Mouse (Mus musculus) CH12.LX (cell line): ENCODE measurements around the gene Dpagt1. TPM values are rescaled to one million over a fixed set of nuclear protein-coding genes. Genes with fewer than 3 reads are reported as not detected.

Experiments used
- DNase-seq: peaks from one replicate; pipeline ENCODE4 v3.0.0-alpha.2; 2013; ENCODE audit errors: extremely low read depth
- H3K27ac ChIP-seq: 2 replicates; pipeline ENCODE4 v1.5.1; 2012; ENCODE audit warnings: low read depth, mild to moderate bottlenecking, control low read depth, moderate library complexity; ENCODE audit not compliant: insufficient read depth
- H3K27me3 ChIP-seq: replicated peaks from 2 replicates; pipeline ENCODE3; 2012; ENCODE audit warnings: inconsistent platforms
- H3K36me3 ChIP-seq, 2 experiments: replicated peaks in 1 of 2; 2 replicates each; pipeline versions ENCODE3 to v1.6.1; 2012; ENCODE audit warnings: inconsistent platforms in 1 of 2, low read length in 1 of 2, mild to moderate bottlenecking in 1 of 2, mixed read lengths in 1 of 2, moderate library complexity in 1 of 2; ENCODE audit not compliant: control insufficient read depth in 1 of 2, insufficient read depth in 1 of 2
- H3K4me1 ChIP-seq, 2 experiments: 2 replicates each; pipeline ENCODE4 v1.6.1; 2012; ENCODE audit warnings: inconsistent platforms in 1 of 2, moderate library complexity in 1 of 2; ENCODE audit not compliant: insufficient read depth in 2 of 2, control insufficient read depth in 1 of 2
- H3K4me2 ChIP-seq: 2 replicates; pipeline ENCODE4 v1.6.1; 2012; ENCODE audit warnings: low read depth, mild to moderate bottlenecking, control low read depth; ENCODE audit not compliant: poor library complexity, insufficient read depth, severe bottlenecking
- H3K4me3 ChIP-seq, 3 experiments: fragments of 150-350 bp in 1 of 3; sonication (generic) in 1 of 3; replicated peaks in 1 of 3; 2 replicates each; pipeline versions ENCODE3 to v1.5.1; 2011 to 2012; ENCODE audit warnings: low read depth in 2 of 3, low read length in 2 of 3, mild to moderate bottlenecking in 2 of 3, moderate library complexity in 2 of 3, control low read depth in 1 of 3, improper control_type of control experiment in 1 of 3, inconsistent platforms in 1 of 3, mixed read lengths in 1 of 3; ENCODE audit not compliant: poor library complexity in 1 of 3
- H3K79me2 ChIP-seq: replicated peaks from 2 replicates; pipeline ENCODE4 v1.6.1; 2012; ENCODE audit warnings: mild to moderate bottlenecking, moderate library complexity; ENCODE audit not compliant: control insufficient read depth, poor library complexity, insufficient read depth, severe bottlenecking; ENCODE audit errors: extremely low read depth
- H3K9ac ChIP-seq: 2 replicates; pipeline ENCODE4 v1.6.1; 2012; ENCODE audit warnings: low read depth, mild to moderate bottlenecking, control low read depth, moderate library complexity; ENCODE audit not compliant: insufficient read depth
- H3K9me3 ChIP-seq: replicated peaks from 2 replicates; pipeline ENCODE3; 2012; ENCODE audit warnings: low read length, inconsistent platforms, mixed read lengths
- CHD1 ChIP-seq: IDR thresholded peaks from 2 replicates; pipeline ENCODE4 v1.6.1; 2012; ENCODE audit warnings: low read depth, low read length, improper control_type of control experiment, inconsistent platforms
- CHD2 ChIP-seq: IDR thresholded peaks from 2 replicates; pipeline ENCODE4 v1.6.1; 2011; ENCODE audit warnings: low read length, improper control_type of control experiment
- CTCF ChIP-seq, 2 experiments: IDR thresholded peaks in 1 of 2; conservative IDR thresholded peaks in 1 of 2; 2 replicates each; pipeline ENCODE4 v1.5.1; 2011 to 2012; ENCODE audit warnings: low read depth in 2 of 2, low read length in 2 of 2, improper control_type of control experiment in 1 of 2, inconsistent platforms in 1 of 2, mild to moderate bottlenecking in 1 of 2, moderate library complexity in 1 of 2
- E2F4 ChIP-seq: IDR thresholded peaks from 2 replicates; pipeline ENCODE4 v1.6.1; 2011; ENCODE audit warnings: low read depth, low read length, improper control_type of control experiment; ENCODE audit not compliant: insufficient replicate concordance
- ELF1 ChIP-seq: IDR thresholded peaks from 2 replicates; pipeline ENCODE4 v1.6.1; 2014; ENCODE audit warnings: low read depth, mild to moderate bottlenecking, inconsistent platforms, low read length, improper control_type of control experiment
- EP300 ChIP-seq: IDR thresholded peaks from 2 replicates; pipeline ENCODE4 v1.6.1; 2011; ENCODE audit warnings: low read length, improper control_type of control experiment
- HCFC1 ChIP-seq: IDR thresholded peaks from 2 replicates; pipeline ENCODE4 v1.6.1; 2012; ENCODE audit warnings: low read depth, mild to moderate bottlenecking, inconsistent platforms, low read length, improper control_type of control experiment
- IRF4 ChIP-seq: IDR thresholded peaks from 2 replicates; pipeline ENCODE4 v1.6.1; 2014; ENCODE audit warnings: low read depth, mild to moderate bottlenecking, inconsistent platforms, low read length, improper control_type of control experiment
- JUN ChIP-seq: IDR thresholded peaks from 2 replicates; pipeline ENCODE4 v1.6.1; 2011; ENCODE audit warnings: low read depth, mild to moderate bottlenecking, low read length, improper control_type of control experiment, moderate library complexity; ENCODE audit not compliant: insufficient read depth
- MAFK ChIP-seq: IDR thresholded peaks from 2 replicates; pipeline ENCODE4 v1.6.1; 2011; ENCODE audit warnings: low read length, improper control_type of control experiment; ENCODE audit not compliant: insufficient replicate concordance
- MAZ ChIP-seq: IDR thresholded peaks from 2 replicates; pipeline ENCODE4 v1.6.1; 2012; ENCODE audit warnings: low read depth, mild to moderate bottlenecking, inconsistent platforms, low read length, improper control_type of control experiment, moderate library complexity
- NELFE ChIP-seq: IDR thresholded peaks from 2 replicates; pipeline ENCODE4 v1.6.1; 2011; ENCODE audit warnings: low read depth, low read length, improper control_type of control experiment
- NRF1 ChIP-seq: IDR thresholded peaks from 2 replicates; pipeline ENCODE4 v1.6.1; 2014; ENCODE audit warnings: low read depth, mild to moderate bottlenecking, inconsistent platforms, low read length, improper control_type of control experiment, moderate library complexity
- POLR2AphosphoS2 ChIP-seq: IDR thresholded peaks from 2 replicates; pipeline ENCODE4 v1.6.1; 2011; ENCODE audit warnings: low read depth, low read length, improper control_type of control experiment
- SIN3A ChIP-seq: IDR thresholded peaks from 2 replicates; pipeline ENCODE4 v1.6.1; 2012; ENCODE audit warnings: low read length, improper control_type of control experiment, inconsistent platforms
- SMC3 ChIP-seq: IDR thresholded peaks from 2 replicates; pipeline ENCODE4 v1.6.1; 2011; ENCODE audit warnings: low read depth, low read length, improper control_type of control experiment
- TCF12 ChIP-seq: IDR thresholded peaks from 2 replicates; pipeline ENCODE4 v1.6.1; 2014; ENCODE audit warnings: low read depth, mild to moderate bottlenecking, inconsistent platforms, low read length, improper control_type of control experiment
- ZC3H11A ChIP-seq: IDR thresholded peaks from 2 replicates; pipeline ENCODE4 v1.6.1; 2012; ENCODE audit warnings: low read depth, mild to moderate bottlenecking, inconsistent platforms, low read length, improper control_type of control experiment
- ZKSCAN1 ChIP-seq: IDR thresholded peaks from 2 replicates; pipeline ENCODE4 v1.6.1; 2012; ENCODE audit warnings: low read depth, inconsistent platforms, low read length, improper control_type of control experiment, borderline replicate concordance
- ZMIZ1 ChIP-seq: IDR thresholded peaks from 2 replicates; pipeline ENCODE4 v1.6.1; 2012; ENCODE audit warnings: low read depth, mild to moderate bottlenecking, inconsistent platforms, low read length, improper control_type of control experiment
- ZNF384 ChIP-seq: IDR thresholded peaks from 2 replicates; pipeline ENCODE4 v1.6.1; 2012; ENCODE audit warnings: low read depth, low read length, improper control_type of control experiment, inconsistent platforms
- dilution Hi-C: fragments of 300-500 bp; cut with MboI; formaldehyde crosslinking; loops from 2 replicates; pipeline ENCODE4 v1.14.3; 2020; ENCODE audit warnings: low sequenced_read_pairs; ENCODE audit not compliant: extremely low pct_unique_long_range_greater_than_20kb, extremely low pct_ligation_motif_present
- in situ Hi-C: fragments of 300-500 bp; cut with MboI; formaldehyde crosslinking; loops from 3 replicates; pipeline ENCODE4 v1.14.3; 2019; ENCODE audit warnings: low sequenced_read_pairs, low pct_ligation_motif_present, low pct_unique_long_range_greater_than_20kb, mixed read lengths
- polyA plus RNA-seq: library from polyadenylated mRNA; unstranded; fragments of >175 nt; gene quantifications from 2 replicates; pipeline ENCODE4 v1.2.1, GENCODE M21; 2012; ENCODE audit warnings: low read depth; ENCODE audit not compliant: insufficient read length
- total RNA-seq, 2 experiments: library from RNA; depleted of rRNA; stranded (reverse); fragments of 300-350 nt in 1 of 2; fragments of >200 nt in 1 of 2; gene quantifications; 2 replicates each; pipeline ENCODE4 v1.2.3; 2012 to 2014

Gene Dpagt1
- total RNA-seq (2012; rRNA removed) (15.8 and 16.2 TPM in 2 replicates), total RNA-seq (2014; rRNA removed) (6.4 and 8.5 TPM in 2 replicates), polyA plus RNA-seq (31.5 and 41.7 TPM in 2 replicates)

- peaks cover 3% of the 10 kb centered on the region for H3K27me3 ChIP-seq
- peak within 1 kb of the TSS; percentile 67 for H3K27ac ChIP-seq
- H3K4me3 ChIP-seq, result peak within 1 kb of the TSS; percentile 83 to 92 (median 85)
- peaks cover 12 to 28% of the 10 kb centered on the region in 2 experiments for H3K36me3 ChIP-seq
- H3K4me2 ChIP-seq, result peak within 1 kb of the TSS; percentile 93
- no peak for DNase-seq
- H3K9me3 ChIP-seq, result no peaks in the 10 kb centered on the region
- peaks cover 7% of the 10 kb centered on the region; the same call in 1 of the 2 replicates for H3K79me2 ChIP-seq
- peak within 1 kb of the TSS; percentile 81 for H3K9ac ChIP-seq
- TF ChIP-seq ZNF384 (peak; percentile 4; the same call in 1 of the 2 replicates), NRF1 (no peak), NELFE (0 out of 2 replicates have a peak, but pooled peaks have one; percentile 24), CTCF (conservative IDR thresholded peaks at IDR 0.05 in 1 of 2, IDR thresholded peaks at IDR 0.05 in 1 of 2; ENCODE audit: low read depth in 2 of 2, low read length in 2 of 2) (no peak)
- TF ChIP-seq, all 38 proteins: peak for 2
- dilution Hi-C loops, result no loop called here
- peaks cover 5 to 41% of the 10 kb centered on the region in 2 experiments for H3K4me1 ChIP-seq
- in situ Hi-C loops, result no loop called here
Measured at GRCm38 (mm10) chr9:44325768-44326370, at the start of gene Dpagt1. TSS of gene Dpagt1 (plus strand) at chr9:44326019.

- Histone ChIP-seq H3K4me1 (no peaks in the 10 kb centered on the region), H3K4me3 (no peak overlapping the region), H3K4me2 (no peak overlapping the region), H3K36me3 (peaks cover 4 to 59% of the 10 kb centered on the region in 2 experiments), H3K9me3 (no peaks in the 10 kb centered on the region), H3K79me2 (no peaks in the 10 kb centered on the region), H3K27ac (no peak overlapping the region)
- no peak for DNase-seq
- in situ Hi-C loops (no loop called here), dilution Hi-C loops (no loop called here)
- TF ChIP-seq SIN3A (no peak), CHD2 (no peak), ZKSCAN1 (no peak), POLR2AphosphoS2 (no peak), ELF1 (no peak), ZNF384 (no peak), CHD1 (no peak), EP300 (no peak), MAFK (no peak), E2F4 (no peak), JUN (no peak), MAZ (no peak), HCFC1 (no peak), ZMIZ1 (no peak), IRF4 (no peak), ZC3H11A (no peak), SMC3 (no peak), TCF12 (no peak)
- TF ChIP-seq, all 38 proteins: peak for 0
- H3K27me3 ChIP-seq, result no peaks in the 10 kb centered on the region
- no peak overlapping the region for H3K9ac ChIP-seq
Measured at GRCm38 (mm10) chr9:44283183-44283582, 42.6 kb upstream of the Dpagt1 start.
